Mouse (Mus musculus): Measurements from ENCODE around the gene Lefty2. TPM values are rescaled to one million over a fixed set of nuclear protein-coding genes. Genes with fewer than 3 reads are reported as not detected.

Gene Lefty2
- total and polyA plus RNA-seq, 3 experiments, result not detected

DNA sequence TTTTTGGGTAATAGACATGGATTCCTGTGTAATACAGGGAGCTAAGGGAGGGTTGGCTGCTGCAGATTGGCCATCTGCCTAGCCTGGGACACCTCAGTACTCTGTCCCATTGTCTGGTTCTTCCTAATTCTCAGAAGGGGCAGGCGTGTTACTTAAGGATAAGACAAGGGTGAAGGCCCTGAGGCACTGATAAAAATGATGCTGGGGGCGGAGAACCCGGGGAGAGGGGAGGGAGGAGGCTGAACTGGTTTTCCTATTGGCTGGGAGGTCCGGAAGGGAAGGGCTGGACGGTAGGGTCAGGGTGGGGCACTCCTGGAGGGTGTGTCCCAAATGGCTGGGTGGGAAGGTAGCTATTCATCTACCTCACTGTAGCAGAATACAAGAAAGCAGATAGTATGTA is 10.0 kb downstream of the Lefty2 start:
- TF ChIP-seq CHD2 (IDR thresholded peaks at IDR 0.05; ENCODE audit: low read length) (no peak), TCF12 (IDR thresholded peaks at IDR 0.05; ENCODE audit: low read depth, low read length) (peak; percentile 94), ZMIZ1 (IDR thresholded peaks at IDR 0.05; ENCODE audit: low read depth, low read length) (no peak), POLR2AphosphoS5 (IDR thresholded peaks at IDR 0.05; ENCODE audit: borderline replicate concordance, low read depth, low read length) (no peak), RCOR1 (IDR thresholded peaks at IDR 0.05; ENCODE audit: low read depth, low read length) (peak; percentile 50; the same call in 1 of the 2 replicates), MAZ (IDR thresholded peaks at IDR 0.05; ENCODE audit: low read depth, low read length) (peak; percentile 46; the same call in 1 of the 2 replicates), MYB (IDR thresholded peaks at IDR 0.05; ENCODE audit: low read depth, low read length) (0 out of 2 replicates have a peak, but pooled peaks have one; percentile 18), BHLHE40 (IDR thresholded peaks at IDR 0.05; ENCODE audit: borderline replicate concordance, low read depth, low read length) (no peak), SIN3A (IDR thresholded peaks at IDR 0.05; ENCODE audit: low read length) (peak; percentile 56), ELF1 (IDR thresholded peaks at IDR 0.05; ENCODE audit: low read depth, low read length) (peak; percentile 43; the same call in 1 of the 2 replicates), MYC (IDR thresholded peaks at IDR 0.05; ENCODE audit: low read depth, low read length) (peak; percentile 53; the same call in 1 of the 2 replicates), ZKSCAN1 (IDR thresholded peaks at IDR 0.05; ENCODE audit: low read depth, low read length) (no peak), CHD1 (IDR thresholded peaks at IDR 0.05; ENCODE audit: low read depth, low read length) (no peak), ZC3H11A (IDR thresholded peaks at IDR 0.05; ENCODE audit: low read depth, low read length) (no peak), EP300 (IDR thresholded peaks at IDR 0.05; ENCODE audit: low read depth in 1 of 2, low read length in 2 of 2) (peak; percentile 81 to 94), NRF1 (IDR thresholded peaks at IDR 0.05; ENCODE audit: insufficient read depth, low read depth, low read length, poor library complexity, severe bottlenecking) (no peak), MAX (IDR thresholded peaks at IDR 0.05; ENCODE audit: low read length) (no peak), HCFC1 (IDR thresholded peaks at IDR 0.05; ENCODE audit: low read depth, low read length) (0 out of 2 replicates have a peak, but pooled peaks have one; percentile 15), ZNF384 (IDR thresholded peaks at IDR 0.05; ENCODE audit: low read depth, low read length) (no peak), MXI1 (IDR thresholded peaks at IDR 0.05; ENCODE audit: low read depth, low read length) (no peak), GABPA (IDR thresholded peaks at IDR 0.05; ENCODE audit: low read depth, low read length) (no peak), TAL1 (IDR thresholded peaks at IDR 0.05; ENCODE audit: low read length) (peak; percentile 95), TBP (IDR thresholded peaks at IDR 0.05; ENCODE audit: low read depth, low read length) (peak; percentile 62; the same call in 1 of the 2 replicates), USF1 (IDR thresholded peaks at IDR 0.05; ENCODE audit: low read depth, low read length) (no peak; the same call in 1 of the 2 replicates), CTCF (IDR thresholded peaks at IDR 0.05 in 2 of 3, conservative IDR thresholded peaks at IDR 0.05 in 1 of 3; ENCODE audit: control insufficient read depth in 1 of 3, insufficient read depth in 1 of 3, low read depth in 2 of 3, low read length in 3 of 3, poor library complexity in 1 of 3, severe bottlenecking in 1 of 3) (no peak), POLR2A (IDR thresholded peaks at IDR 0.05; ENCODE audit: control insufficient read depth in 1 of 2, insufficient read depth in 1 of 2, low read depth in 1 of 2, low read length in 2 of 2, poor library complexity in 1 of 2) (peak in 1 of 2 experiments; percentile 54; a peak in 1 of 4 replicates), GATA1 (IDR thresholded peaks at IDR 0.05; ENCODE audit: low read depth, low read length) (peak; percentile 93), NELFE (IDR thresholded peaks at IDR 0.05; ENCODE audit: low read depth, low read length) (no peak; the same call in 1 of the 2 replicates), ETS1 (IDR thresholded peaks at IDR 0.05; ENCODE audit: low read depth, low read length) (peak; percentile 48), POLR2AphosphoS2 (IDR thresholded peaks at IDR 0.05; ENCODE audit: low read length) (no peak)
- Histone ChIP-seq H3K36me3 (ENCODE audit: control insufficient read depth in 1 of 2, insufficient read depth in 2 of 2, low read length in 2 of 2) (peaks cover 0 to 30% of the 10 kb centered on the region in 2 experiments; a peak in 2 of 4 replicates), H3K9ac (ENCODE audit: control insufficient read depth, low read depth, low read length, poor library complexity, severe bottlenecking) (no peak overlapping the region), H3K79me2 (ENCODE audit: control insufficient read depth, insufficient read depth, low read length, poor library complexity) (peaks cover 23% of the 10 kb centered on the region), H3K27ac (ENCODE audit: control insufficient read depth, low read depth, low read length) (peak overlapping the region; percentile 95), H3K9me3 (replicated peaks; ENCODE audit: insufficient read depth, low read length) (no peaks in the 10 kb centered on the region), H3K4me1 (ENCODE audit: control insufficient read depth in 1 of 2, insufficient read depth in 2 of 2, low read length in 2 of 2) (peaks cover 2 to 32% of the 10 kb centered on the region in 2 experiments), H3K4me3 (ENCODE audit: control insufficient read depth in 1 of 2, insufficient read depth in 1 of 2, low read depth in 2 of 2, low read length in 2 of 2) (no peak overlapping the region), H3K27me3 (ENCODE audit: control insufficient read depth in 1 of 2, insufficient read depth in 2 of 2, low read length in 2 of 2) (no peaks in the 10 kb centered on the region)
- peak; percentile 95 for DNase-seq (ENCODE audit: low read depth, low spot score)

All from MEL (cell line).